Mouse (Mus musculus): ENCODE data around the gene Prpf18.

GRCm38 (mm10) chr2:4629470-4629869, 22.4 kb downstream of the Prpf18 start:
- TF ChIP-seq EP300 (IDR thresholded peaks at IDR 0.05; ENCODE audit: insufficient read depth, low read depth, low read length) (no peak), POLR2A (IDR thresholded peaks at IDR 0.05; ENCODE audit: insufficient read depth, low read depth, low read length) (no peak), CTCF (IDR thresholded peaks at IDR 0.05) (no peak)

Data from heart, adult 2 months (tissue).